Mouse (Mus musculus) limb, embryonic 15.5 days (tissue): ENCODE results near the gene Pde4dip. TPM values are rescaled to one million over a fixed set of nuclear protein-coding genes. Genes with fewer than 3 reads are reported as not detected.

Source experiments
- ATAC-seq: fragments of 200-750 bp; cut with Nextera tagmentation; 2 replicates; pipeline ENCODE4 v1.8.0; 2017; ENCODE audit warnings: low read depth, moderate TSS enrichment; ENCODE audit not compliant: insufficient number of reproducible peaks, low FRiP score, low TSS enrichment
- H3K27ac ChIP-seq: fragments of 300-500 bp; sonication (generic); 2 replicates; pipeline ENCODE4 v1.5.1; 2015; ENCODE audit warnings: moderate library complexity, mild to moderate bottlenecking, inconsistent platforms
- H3K27me3 ChIP-seq: fragments of 300-500 bp; sonication (generic); 2 replicates; pipeline ENCODE4 v1.6.1; 2015; ENCODE audit warnings: inconsistent platforms
- H3K36me3 ChIP-seq: fragments of 300-500 bp; sonication (generic); 2 replicates; pipeline ENCODE4 v1.6.1; 2015; ENCODE audit warnings: inconsistent platforms
- H3K4me1 ChIP-seq: fragments of 300-500 bp; sonication (generic); 2 replicates; pipeline ENCODE4 v1.6.1; 2015; ENCODE audit warnings: inconsistent platforms
- H3K4me2 ChIP-seq: fragments of 300-500 bp; sonication (generic); 2 replicates; pipeline ENCODE4 v1.6.1; 2015; ENCODE audit warnings: mild to moderate bottlenecking, inconsistent platforms
- H3K4me3 ChIP-seq: fragments of 300-500 bp; sonication (generic); 2 replicates; pipeline ENCODE4 v1.5.1; 2015; ENCODE audit warnings: mild to moderate bottlenecking, inconsistent platforms
- H3K9ac ChIP-seq: fragments of 300-500 bp; sonication (generic); 2 replicates; pipeline ENCODE4 v1.6.1; 2015; ENCODE audit warnings: inconsistent platforms
- H3K9me3 ChIP-seq: fragments of 300-500 bp; sonication (generic); 2 replicates; pipeline ENCODE4 v1.6.1; 2016; ENCODE audit warnings: inconsistent platforms
- WGBS: fragments of 180-500 bp; shearing (Covaris S2); methylation state at CpG from one replicate; pipeline ENCODE4 v1.1.7; 2015; 5-methylcytosine and 5-hydroxymethylcytosine counted together
- microRNA-seq: library from miRNA; unstranded; fragments of <30 nt; microRNA quantifications from one replicate; pipeline ENCODE4, GENCODE M21; 2016
- polyA plus RNA-seq: library from polyadenylated mRNA; unstranded; fragments of >200 nt; fragmentation: Nextera tagmentation; extraction: Ambion mirVana; gene quantifications from 2 replicates; pipeline ENCODE4 v1.2.1, GENCODE M21; 2015

Pde4dip gene
- polyA plus RNA-seq, 1 experiment from 2014 or later = 33.6 TPM

DNA sequence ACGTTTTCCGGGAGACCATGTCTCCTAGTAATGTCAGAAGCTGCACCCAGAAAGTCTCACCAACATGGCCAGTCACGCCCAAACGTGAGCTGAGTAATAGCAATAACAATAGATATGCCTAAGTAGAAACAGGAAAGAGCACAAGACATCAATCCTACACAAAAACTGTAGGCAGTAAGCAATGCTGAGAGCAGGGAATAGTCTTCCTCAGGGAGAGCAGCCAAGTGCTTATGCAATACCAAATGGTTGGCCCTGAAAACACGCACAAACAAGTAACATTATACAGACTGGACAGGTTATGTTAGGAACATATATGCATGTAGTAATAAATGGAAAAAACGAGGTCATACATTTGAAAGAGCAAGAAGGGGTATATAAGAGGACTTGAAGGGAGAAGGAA is 239.0 kb downstream of the Pde4dip start:
- Histone ChIP-seq H3K9ac (no peak overlapping the region), H3K27ac (no peak overlapping the region)

GRCm38 (mm10) chr3:97649022-97649421 is 239.5 kb downstream of the Pde4dip start:
- no peaks in the 10 kb centered on the region for H3K4me1 ChIP-seq
- H3K9me3 ChIP-seq = no peaks in the 10 kb centered on the region
- no peak overlapping the region for H3K4me2 ChIP-seq
- H3K27me3 ChIP-seq = no peaks in the 10 kb centered on the region
- no peak overlapping the region for H3K27ac ChIP-seq
- H3K36me3 ChIP-seq = no peaks in the 10 kb centered on the region
- 78% methylated on average over 3 of the region's 3 CpGs for WGBS
- H3K4me3 ChIP-seq = no peak overlapping the region
- H3K9ac ChIP-seq = no peak overlapping the region
- no peak for ATAC-seq

More for the DNA sequence above, 239.0 kb downstream of the Pde4dip start:
- no peak for ATAC-seq
- no peaks in the 10 kb centered on the region for H3K36me3 ChIP-seq
- H3K9me3 ChIP-seq = no peaks in the 10 kb centered on the region
- 74% methylated on average over 6 of the region's 6 CpGs for WGBS
- H3K4me2 ChIP-seq = no peak overlapping the region
- H3K4me1 ChIP-seq = no peaks in the 10 kb centered on the region
- H3K27me3 ChIP-seq = no peaks in the 10 kb centered on the region
- H3K4me3 ChIP-seq = no peak overlapping the region

GRCm38 (mm10) chr3:97648518-97648917 is 240.0 kb downstream of the Pde4dip start:
- H3K9ac ChIP-seq = no peak overlapping the region
- no peak overlapping the region for H3K4me2 ChIP-seq
- WGBS = 38% methylated on average over 1 of the region's 1 CpGs
- no peaks in the 10 kb centered on the region for H3K36me3 ChIP-seq
- no peaks in the 10 kb centered on the region for H3K4me1 ChIP-seq
- no peak overlapping the region for H3K27ac ChIP-seq
- H3K9me3 ChIP-seq = no peaks in the 10 kb centered on the region
- no peak overlapping the region for H3K4me3 ChIP-seq
- no peaks in the 10 kb centered on the region for H3K27me3 ChIP-seq
- no peak for ATAC-seq

GRCm38 (mm10) chr3:97642001-97642400 is 246.5 kb downstream of the Pde4dip start:
- H3K9me3 ChIP-seq = no peaks in the 10 kb centered on the region

DNA sequence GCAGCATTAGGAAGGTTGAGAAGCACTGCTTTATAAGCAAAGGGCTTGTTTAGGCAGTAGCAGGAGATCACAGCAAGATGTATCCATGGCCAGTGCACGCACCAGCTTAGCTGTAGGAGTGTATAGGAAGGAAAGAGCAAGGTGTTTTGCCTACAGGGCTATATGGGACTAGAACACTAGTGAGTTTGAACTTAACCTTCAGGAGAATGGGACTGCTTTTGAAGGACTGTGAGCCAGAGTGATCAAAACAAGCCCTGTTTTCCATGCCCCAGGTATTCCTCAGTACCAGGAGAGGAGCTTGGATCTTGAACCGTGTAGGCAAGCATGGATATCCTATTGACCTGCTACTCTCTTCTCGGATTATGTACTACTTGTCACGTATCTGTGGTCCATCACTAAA is 247.1 kb downstream of the Pde4dip start:
- Histone ChIP-seq H3K9me3 (no peaks in the 10 kb centered on the region), H3K4me1 (no peaks in the 10 kb centered on the region), H3K9ac (no peak overlapping the region), H3K4me2 (no peak overlapping the region), H3K4me3 (no peak overlapping the region), H3K36me3 (no peaks in the 10 kb centered on the region), H3K27ac (no peak overlapping the region), H3K27me3 (no peaks in the 10 kb centered on the region)
- 93% methylated on average over 4 of the region's 4 CpGs for WGBS
- ATAC-seq = no peak

More at GRCm38 (mm10) chr3:97642001-97642400, 246.5 kb downstream of the Pde4dip start:
- Histone ChIP-seq H3K4me1 (no peaks in the 10 kb centered on the region), H3K27ac (no peak overlapping the region), H3K36me3 (no peaks in the 10 kb centered on the region), H3K9ac (no peak overlapping the region), H3K4me3 (no peak overlapping the region), H3K27me3 (no peaks in the 10 kb centered on the region), H3K4me2 (no peak overlapping the region)
- no peak for ATAC-seq
- WGBS = 89% methylated on average over 9 of the region's 9 CpGs

Small RNA genes lying within 50 kb of the gene (microRNA-seq; reads per million reads assigned to microRNA genes)
- gene Mir7225 = not detected

Other genes with a start within 250 kb of the Pde4dip start
- 7.4 and 8.5 TPM in 2 replicates for gene Prkab2, start 230.5 kb downstream of the Pde4dip start, polyA plus RNA-seq
- not detected in 2 replicates for gene Gm17651, start 214.0 kb downstream of the Pde4dip start, polyA plus RNA-seq
- gene Sec22b, start 12.5 kb upstream of the Pde4dip start, polyA plus RNA-seq = 180 and 181 TPM in 2 replicates
- gene Notch2, start 124.8 kb upstream of the Pde4dip start, polyA plus RNA-seq = 35.8 and 40.8 TPM in 2 replicates